Mouse (Mus musculus): Measurements from ENCODE around the gene Cdc37.

Gene Cdc37

GRCm38 (mm10) chr9:21167140-21168097, 17.6 kb upstream of the Cdc37 start:
- peak; percentile 72 for DNase-seq

GRCm38 (mm10) chr9:21166516-21166915, 16.7 kb upstream of the Cdc37 start:
- DNase-seq: no peak

GRCm38 (mm10) chr9:21165952-21166451, 16.2 kb upstream of the Cdc37 start:
- peak; percentile 30 for DNase-seq

GRCm38 (mm10) chr9:21165041-21165951, 15.5 kb upstream of the Cdc37 start, which contains the start of gene Pde4a:
Pde4a (plus strand) TSS chr9:21165714.
- peak; percentile 35 for DNase-seq

- DNase-seq: no peak
Observed at GRCm38 (mm10) chr9:21164072-21164471, 14.3 kb upstream of the Cdc37 start.

GRCm38 (mm10) chr9:21163086-21164050, 13.6 kb upstream of the Cdc37 start:
- DNase-seq: no peak

- peak; percentile 91 for DNase-seq
Observed at GRCm38 (mm10) chr9:21161209-21161909, 11.6 kb upstream of the Cdc37 start.

- no peak for DNase-seq
Observed at GRCm38 (mm10) chr9:21154787-21155186, 5.0 kb upstream of the Cdc37 start.

- DNase-seq: no peak
Observed at GRCm38 (mm10) chr9:21153833-21154232, 4.1 kb upstream of the Cdc37 start.

- DNase-seq: no peak
Observed at GRCm38 (mm10) chr9:21153331-21153730, 3.5 kb upstream of the Cdc37 start.

- DNase-seq: peak; percentile 77
Observed at GRCm38 (mm10) chr9:21152715-21153114, 2.9 kb upstream of the Cdc37 start.

- DNase-seq: no peak
Observed at GRCm38 (mm10) chr9:21149077-21149653, 617 bp downstream of the Cdc37 start.

- DNase-seq: no peak
Observed at GRCm38 (mm10) chr9:21148427-21148826, 1.4 kb downstream of the Cdc37 start.

GRCm38 (mm10) chr9:21146722-21147121, 3.1 kb downstream of the Cdc37 start:
- DNase-seq: peak; percentile 61

GRCm38 (mm10) chr9:21145431-21145830, 4.4 kb downstream of the Cdc37 start:
- no peak for DNase-seq

- DNase-seq: no peak
Observed at GRCm38 (mm10) chr9:21144361-21144760, 5.4 kb downstream of the Cdc37 start.

GRCm38 (mm10) chr9:21141922-21142321, 7.9 kb downstream of the Cdc37 start:
- no peak for DNase-seq

- DNase-seq: no peak
Observed at GRCm38 (mm10) chr9:21138386-21138785, 11.4 kb downstream of the Cdc37 start.

GRCm38 (mm10) chr9:21137229-21137628, 12.6 kb downstream of the Cdc37 start:
- DNase-seq: peak; percentile 89

- DNase-seq: peak; percentile 65
Observed at GRCm38 (mm10) chr9:21136401-21136800, 13.4 kb downstream of the Cdc37 start.

- DNase-seq: no peak
Observed at GRCm38 (mm10) chr9:21135941-21136381, 13.8 kb downstream of the Cdc37 start.

Measured in lung, postnatal 36 days (tissue).